Mouse (Mus musculus) monocyte, adult 59 days (primary cell): Measurements from ENCODE around the gene Olfr651. TPM values are rescaled to one million over a fixed set of nuclear protein-coding genes. Genes with fewer than 3 reads are reported as not detected.

ENCODE experiments used
- total RNA-seq, 2 experiments: library from RNA; stranded (reverse); gene quantifications; one replicate each; pipeline ENCODE4 v1.2.4; 2023

Gene Olfr651
- not detected for total RNA-seq

GRCm38 (mm10) chr7:104549833-104550232 is at the start of gene Olfr651:
Olfr651 (plus strand) TSS chr7:104550133.

DNA sequence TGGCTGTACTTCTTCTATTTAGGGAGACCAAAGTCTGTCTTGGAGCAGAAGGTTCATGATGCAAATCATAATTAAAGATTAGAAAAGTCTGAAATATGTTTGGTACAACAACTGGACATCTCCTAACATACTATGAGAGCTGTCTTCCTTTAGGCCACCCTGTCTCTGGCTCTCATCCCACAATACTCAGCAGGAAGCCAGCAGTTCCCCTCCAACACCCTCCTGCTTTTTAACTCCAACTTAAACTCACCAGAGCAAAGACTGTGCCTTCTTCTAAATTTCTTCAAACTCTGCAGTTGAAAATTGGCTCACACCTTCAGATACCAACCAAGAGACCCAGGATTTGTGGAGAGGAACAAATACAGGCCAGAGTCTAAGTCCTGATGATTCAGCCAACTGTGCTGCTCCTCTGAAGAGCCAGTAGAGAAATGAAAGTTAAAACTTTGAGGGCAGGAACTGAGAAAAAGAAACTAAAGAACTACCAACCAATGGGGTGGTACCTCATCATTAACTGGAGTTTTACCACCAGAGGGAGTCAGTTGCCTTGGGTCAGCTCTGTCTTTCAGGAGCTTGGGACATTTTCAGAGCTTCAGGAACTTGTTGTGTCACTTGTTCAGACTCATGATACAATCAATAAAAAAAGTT is 42.4 kb upstream of the Olfr651 start, which contains the start of gene Trim30d:
Trim30d (minus strand) TSS at position 429 of the 645 bp plus-strand sequence.

GRCm38 (mm10) chr7:104560601-104561000 is 10.7 kb downstream of the Olfr651 start, which contains the start of gene Olfr652:
Olfr652 (plus strand) TSS chr7:104560901.

DNA sequence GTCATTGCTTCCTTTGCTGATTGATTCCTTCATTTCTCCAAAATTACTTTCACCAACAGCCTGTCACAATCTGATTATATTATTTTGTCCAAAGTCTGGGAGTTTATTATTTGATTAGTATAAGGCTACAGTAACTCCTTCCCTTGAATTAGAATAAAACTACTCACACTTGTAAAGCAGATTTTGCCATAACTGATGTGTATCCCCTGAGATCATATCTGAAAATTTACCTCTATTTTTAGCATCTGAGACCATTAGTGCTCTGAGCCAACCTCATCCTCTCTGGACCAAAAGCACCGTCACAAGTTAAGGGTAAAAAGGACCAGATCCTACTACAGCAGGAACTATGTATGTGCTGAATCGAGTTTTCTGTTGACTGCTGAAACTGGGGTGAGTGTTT is 27.1 kb downstream of the Olfr651 start, which contains the start of gene Olfr653:
Olfr653 (plus strand) TSS at position 301 of the 400 bp plus-strand sequence.

GRCm38 (mm10) chr7:104586725-104587124 is 36.8 kb downstream of the Olfr651 start, which contains the start of gene Olfr654:
Olfr654 (plus strand) TSS chr7:104587025.

DNA sequence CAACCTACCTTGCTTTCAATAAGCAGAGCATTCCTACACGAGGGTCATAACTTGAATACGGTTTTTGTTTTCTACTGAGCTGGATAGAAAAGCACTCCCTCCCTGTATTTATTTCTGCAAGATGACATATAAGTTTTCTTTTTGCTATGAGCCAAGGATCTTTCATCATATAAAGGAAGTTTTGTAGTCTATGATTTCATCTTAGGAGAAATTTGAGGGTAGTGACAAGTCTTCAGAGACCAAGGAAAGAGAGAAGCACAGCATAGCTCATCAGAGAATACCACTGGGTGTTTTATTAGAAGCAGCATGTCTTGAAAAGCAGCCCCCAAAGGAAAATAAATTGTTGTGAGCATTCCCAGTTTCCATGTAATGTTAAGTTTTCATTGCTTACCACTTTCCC is 51.7 kb downstream of the Olfr651 start, which contains the start of gene Olfr655:
Olfr655 (minus strand) TSS at position 101 of the 400 bp plus-strand sequence.

Other genes starting within 250 kb of the Olfr651 start
- 10 to 100 TPM; 43.9 to 46.9 TPM for gene Trim12a, start 234.7 kb upstream of the Olfr651 start, total RNA-seq
- 1 to 10 TPM; 1.9 to 2.5 TPM for gene Trim34b, start 220.7 kb upstream of the Olfr651 start, total RNA-seq
- 10 to 100 TPM; 27.5 to 28.4 TPM for gene Trim12c, start 196.8 kb upstream of the Olfr651 start, total RNA-seq
- 10 to 100 TPM in 1 of 2 experiments, 1 to 10 TPM in 1; 9.3 to 11.8 TPM for gene Trim30b, start 180.2 kb upstream of the Olfr651 start, total RNA-seq
- 1 to 10 TPM; 4.3 to 7.5 TPM for gene Trim30c, start 149.3 kb upstream of the Olfr651 start, total RNA-seq
- gene Trim30a, start 84.9 kb upstream of the Olfr651 start, total RNA-seq, result 10 to 100 TPM; 71.1 to 87.8 TPM
- gene Trim30d, start 42.3 kb upstream of the Olfr651 start, total RNA-seq, result 10 to 100 TPM; 23.5 to 33.3 TPM
- not detected for gene Olfr652, start 10.8 kb downstream of the Olfr651 start, total RNA-seq
- not detected for gene Olfr653, start 27.2 kb downstream of the Olfr651 start, total RNA-seq
- not detected for gene Olfr654, start 36.9 kb downstream of the Olfr651 start, total RNA-seq
- not detected for gene Olfr655, start 51.6 kb downstream of the Olfr651 start, total RNA-seq
- not detected for gene Olfr656, start 63.8 kb downstream of the Olfr651 start, total RNA-seq
- not detected for gene Olfr657, start 74.7 kb downstream of the Olfr651 start, total RNA-seq
- not detected for gene Olfr658, start 97.2 kb downstream of the Olfr651 start, total RNA-seq
- gene Olfr659, start 116.6 kb downstream of the Olfr651 start, total RNA-seq, result not detected
- gene Olfr661, start 136.4 kb downstream of the Olfr651 start, total RNA-seq, result not detected
- not detected for gene Usp17le, start 227.3 kb downstream of the Olfr651 start, total RNA-seq